Mouse (Mus musculus): Measurements from ENCODE around the gene Cdca8.

The Cdca8 gene

DNA sequence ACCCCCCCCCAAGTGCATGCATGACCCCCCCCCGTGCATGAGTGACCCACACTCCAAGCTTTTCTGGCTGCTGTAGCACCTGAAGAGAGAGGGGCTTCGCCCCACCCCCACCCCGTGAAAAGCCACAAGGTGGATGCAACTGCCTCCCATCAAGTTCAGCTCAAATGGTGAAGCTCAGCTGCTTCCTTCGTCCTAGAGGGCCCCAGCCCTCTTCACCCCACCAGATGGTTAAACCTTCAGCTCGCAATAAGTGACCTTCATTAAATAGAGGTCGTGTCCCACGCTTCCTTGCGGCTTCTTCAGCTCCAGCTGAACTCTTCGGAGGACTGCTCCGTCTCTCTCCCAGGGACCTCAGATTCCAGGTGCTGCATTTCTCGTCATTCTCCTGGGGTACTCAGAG lies 58.5 kb downstream of the Cdca8 start, which contains the start of gene Epha10:
Gene Epha10, plus strand, starts transcription at position 301 of the 400 bp plus-strand sequence.
- no peak for DNase-seq (ENCODE audit: extremely low spot score)

GRCm38 (mm10) chr4:124872719-124873118 lies 66.4 kb downstream of the Cdca8 start:
- no peak for DNase-seq (ENCODE audit: extremely low spot score)
